In genomic region chr12:86383803-86384202, GRCm38 (mm10) we compare ENCODE assay signal across 21 mouse cellular contexts. TPM values are rescaled to one million over a fixed set of nuclear protein-coding genes. Genes with fewer than 3 reads are reported as not detected.
DNase-seq lines count a peak whose midpoint lies in the region; ATAC-seq and TF ChIP-seq lines count a peak whose summit lies in the region.
"Had no signal": no experiment of that assay in that cellular context is flagged by ENCODE, and none has a peak within 500 bp of the region (broad histone marks: within the 10 kb centered on the region; RNA-seq: fewer than 3 reads in every experiment).

No protein-coding gene starts in this region.

- 0 out of 2 replicates have a peak overlapping the region, but pooled peaks have one; percentile 10 for H3K9ac ChIP-seq in midbrain, embryonic 11.5 days (ENCODE audit: low read length)
- H3K9ac ChIP-seq in midbrain, embryonic 16.5 days (ENCODE audit: low read depth, low read length), result no peak overlapping the region
- no peak overlapping the region for H3K9ac ChIP-seq in forebrain, embryonic 15.5 days (replicated peaks)
- H3K9ac ChIP-seq in hindbrain, embryonic 16.5 days (ENCODE audit: low read depth, low read length), result no peak overlapping the region
- H3K9ac ChIP-seq: embryonic facial prominence, embryonic 15.5 days; heart, embryonic 12.5 days had no signal

- H3K4me2 ChIP-seq in midbrain, embryonic 11.5 days, result no peak overlapping the region
- no peak overlapping the region for H3K4me2 ChIP-seq in midbrain, embryonic 16.5 days (ENCODE audit: low read length)
- H3K4me2 ChIP-seq in forebrain, embryonic 15.5 days (replicated peaks), result no peak overlapping the region
- H3K4me2 ChIP-seq in hindbrain, embryonic 16.5 days (ENCODE audit: low read length), result no peak overlapping the region
- H3K4me2 ChIP-seq: embryonic facial prominence, embryonic 15.5 days; heart, embryonic 12.5 days had no signal

- no peaks in the 10 kb centered on the region for H3K36me3 ChIP-seq in midbrain, embryonic 11.5 days (ENCODE audit: control insufficient read depth, insufficient read depth, low read length)
- H3K36me3 ChIP-seq in midbrain, embryonic 16.5 days (ENCODE audit: control insufficient read depth, insufficient read depth, low read length), result no peaks in the 10 kb centered on the region
- H3K36me3 ChIP-seq in forebrain, embryonic 10.5 days (replicated peaks), result no peaks in the 10 kb centered on the region
- no peaks in the 10 kb centered on the region for H3K36me3 ChIP-seq in forebrain, embryonic 15.5 days
- no peaks in the 10 kb centered on the region for H3K36me3 ChIP-seq in hindbrain, embryonic 16.5 days (ENCODE audit: control insufficient read depth, insufficient read depth, low read length)
- H3K36me3 ChIP-seq: embryonic facial prominence, embryonic 15.5 days; heart, embryonic 12.5 days had no signal

- ATAC-seq in midbrain, embryonic 11.5 days (ENCODE audit: low FRiP score), result peak; percentile 49; the same call in 1 of the 2 replicates
- ATAC-seq in midbrain, embryonic 16.5 days, result no peak
- no peak; the same call in 1 of the 2 replicates for ATAC-seq in forebrain, embryonic 15.5 days (replicated peaks)
- ATAC-seq in hindbrain, embryonic 16.5 days, result 0 out of 2 replicates have a peak, but pooled peaks have one; percentile 12

- no peak for TF ChIP-seq POLR2A in lung, adult 2 months (IDR thresholded peaks at IDR 0.05; ENCODE audit: borderline replicate concordance, extremely low read depth, low read depth, low read length)

- H3K9me3 ChIP-seq in midbrain, embryonic 11.5 days (ENCODE audit: control insufficient read depth, low read length), result no peaks in the 10 kb centered on the region
- H3K9me3 ChIP-seq in midbrain, embryonic 16.5 days (replicated peaks; ENCODE audit: control insufficient read depth, low read length, poor library complexity, severe bottlenecking), result no peaks in the 10 kb centered on the region
- H3K9me3 ChIP-seq in forebrain, embryonic 10.5 days, result no peaks in the 10 kb centered on the region
- H3K9me3 ChIP-seq in forebrain, embryonic 15.5 days, result no peaks in the 10 kb centered on the region
- H3K9me3 ChIP-seq in hindbrain, embryonic 16.5 days (ENCODE audit: control insufficient read depth, low read length), result no peaks in the 10 kb centered on the region
- H3K9me3 ChIP-seq: embryonic facial prominence, embryonic 15.5 days; heart, embryonic 12.5 days; megakaryocyte, embryonic 14.5 days had no signal

- H3K4me3 ChIP-seq in midbrain, embryonic 11.5 days (ENCODE audit: low read depth, low read length), result no peak overlapping the region
- no peak overlapping the region for H3K4me3 ChIP-seq in midbrain, embryonic 16.5 days (ENCODE audit: low read depth, low read length)
- H3K4me3 ChIP-seq in forebrain, embryonic 10.5 days, result no peak overlapping the region
- H3K4me3 ChIP-seq in forebrain, embryonic 15.5 days, result no peak overlapping the region
- H3K4me3 ChIP-seq in hindbrain, embryonic 16.5 days (ENCODE audit: low read length), result no peak overlapping the region
- no peak overlapping the region for H3K4me3 ChIP-seq in lung, adult 2 months (replicated peaks; ENCODE audit: extremely low read depth, low read depth, low read length)
- H3K4me3 ChIP-seq: embryonic facial prominence, embryonic 15.5 days; heart, embryonic 12.5 days; layer of hippocampus, adult 2 months; megakaryocyte, embryonic 14.5 days; myocyte had no signal

- H3K27ac ChIP-seq in midbrain, embryonic 11.5 days (ENCODE audit: low read depth, low read length), result no peak overlapping the region
- H3K27ac ChIP-seq in midbrain, embryonic 16.5 days (ENCODE audit: low read length), result no peak overlapping the region
- peak overlapping the region; percentile 52; the same call in 1 of the 2 replicates for H3K27ac ChIP-seq in forebrain, embryonic 10.5 days
- H3K27ac ChIP-seq in forebrain, embryonic 15.5 days (replicated peaks), result peak overlapping the region; percentile 56
- H3K27ac ChIP-seq in hindbrain, embryonic 16.5 days (ENCODE audit: low read depth, low read length), result no peak overlapping the region
- H3K27ac ChIP-seq: embryonic facial prominence, embryonic 15.5 days; kidney, postnatal 0 days; layer of hippocampus, adult 2 months had no signal

- WGBS in midbrain, embryonic 11.5 days, result 12% methylated on average over 6 of the region's 6 CpGs
- WGBS in midbrain, embryonic 16.5 days, result 1% methylated on average over 6 of the region's 6 CpGs
- 27% methylated on average over 6 of the region's 6 CpGs for WGBS in forebrain, embryonic 10.5 days
- 7% methylated on average over 6 of the region's 6 CpGs for WGBS in forebrain, embryonic 15.5 days
- 4% methylated on average over 6 of the region's 6 CpGs for WGBS in hindbrain, embryonic 16.5 days
- WGBS in lung, adult 2 months, result 18% methylated on average over 6 of the region's 6 CpGs

- H3K27me3 ChIP-seq in midbrain, embryonic 11.5 days (ENCODE audit: control insufficient read depth, insufficient read depth, low read length), result no peaks in the 10 kb centered on the region
- H3K27me3 ChIP-seq in midbrain, embryonic 16.5 days (ENCODE audit: control insufficient read depth, insufficient read depth, low read depth, low read length), result no peaks in the 10 kb centered on the region
- peaks cover 65% of the 10 kb centered on the region for H3K27me3 ChIP-seq in forebrain, embryonic 10.5 days (ENCODE audit: poor library complexity, severe bottlenecking)
- no peaks in the 10 kb centered on the region for H3K27me3 ChIP-seq in forebrain, embryonic 15.5 days
- no peaks in the 10 kb centered on the region for H3K27me3 ChIP-seq in hindbrain, embryonic 16.5 days (replicated peaks; ENCODE audit: control insufficient read depth, insufficient read depth, low read length)

- peak; percentile 80 for DNase-seq in midbrain, embryonic 11.5 days (ENCODE audit: low spot score, missing footprints)
- DNase-seq in forebrain, embryonic 10.5 days (ENCODE audit: extremely low spot score, low spot score), result no peak
- no peak for DNase-seq in lung, adult 2 months
- DNase-seq in frontal cortex, postnatal 36 days (ENCODE audit: low spot score in 2 of 2), result no peak
- DNase-seq: adrenal gland, postnatal 36 days; cerebellum, adult 18-20 months; cerebellum, postnatal 36 days; heart, postnatal 14 days; kidney, adult 18-20 months; liver; lung, postnatal 10 days; thymus, postnatal 4 days had no signal

- H3K4me1 ChIP-seq in midbrain, embryonic 11.5 days (ENCODE audit: control insufficient read depth, insufficient read depth, low read length), result peaks cover 10% of the 10 kb centered on the region; the same call in 1 of the 2 replicates
- H3K4me1 ChIP-seq in midbrain, embryonic 16.5 days (ENCODE audit: control insufficient read depth, insufficient read depth, low read length), result peaks cover 18% of the 10 kb centered on the region
- H3K4me1 ChIP-seq in forebrain, embryonic 10.5 days, result peaks cover 46% of the 10 kb centered on the region
- peaks cover 27% of the 10 kb centered on the region for H3K4me1 ChIP-seq in forebrain, embryonic 15.5 days
- H3K4me1 ChIP-seq in hindbrain, embryonic 16.5 days (ENCODE audit: control insufficient read depth, insufficient read depth, low read depth, low read length), result peaks cover 17% of the 10 kb centered on the region
- no peaks in the 10 kb centered on the region for H3K4me1 ChIP-seq in lung, adult 2 months (ENCODE audit: control insufficient read depth, insufficient read depth, low read length)
- H3K4me1 ChIP-seq: embryonic facial prominence, embryonic 15.5 days; megakaryocyte, embryonic 14.5 days had no signal

- no peak for TF ChIP-seq CTCF in lung, adult 2 months (IDR thresholded peaks at IDR 0.05; ENCODE audit: insufficient read depth, low read length)

RNA-seq across cellular contexts. Expression of gene Esrrb, which starts 22.9 kb away (rescaled TPM):
- polyA plus RNA-seq in midbrain, embryonic 11.5 days (2014; fragmentation: Nextera tagmentation; extraction: Ambion mirVana), result 1.00 and 1.3 TPM in 2 replicates
- 4.7 and 4.9 TPM in 2 replicates for polyA plus RNA-seq in midbrain, embryonic 16.5 days (2015; fragmentation: Nextera tagmentation; extraction: Ambion mirVana)
- polyA plus RNA-seq in forebrain, embryonic 10.5 days (2016; fragmentation: Nextera tagmentation; extraction: Ambion mirVana), result 0.12 and 0.14 TPM in 2 replicates
- polyA plus RNA-seq in forebrain, embryonic 15.5 days (2015; fragmentation: Nextera tagmentation; extraction: Ambion mirVana), result 0.13 and 0.46 TPM in 2 replicates
- 5.2 and 7.0 TPM in 2 replicates for polyA plus RNA-seq in hindbrain, embryonic 16.5 days (2015; fragmentation: Nextera tagmentation; extraction: Ambion mirVana)
- 0.08 and 0.44 TPM in 2 replicates for polyA plus RNA-seq in lung, adult 2 months (2012; rRNA removed)

Comparison
In these comparisons a context has a peak if more than half of its experiments do, and no peak if none do; other contexts are left out.
1. ATAC-seq: peak in midbrain, embryonic 11.5 days (single experiment) and hindbrain, embryonic 16.5 days (single experiment); none in midbrain, embryonic 16.5 days (single experiment) and forebrain, embryonic 15.5 days (single experiment).
2. H3K27ac ChIP-seq: peak in forebrain, embryonic 10.5 days (single experiment) and forebrain, embryonic 15.5 days (single experiment); none in midbrain, embryonic 11.5 days (single experiment), midbrain, embryonic 16.5 days (single experiment) and hindbrain, embryonic 16.5 days (single experiment).